ENCODE assay signal across 8 mouse cellular contexts in genomic region chrX:167049191-167049968, GRCm38 (mm10).
DNase-seq lines count a peak whose midpoint lies in the region; ATAC-seq and TF ChIP-seq lines count a peak whose summit lies in the region.

No protein-coding gene starts in this region.

- TF ChIP-seq CTCF in C2C12 (IDR thresholded peaks at IDR 0.05; ENCODE audit: control insufficient read depth, insufficient read depth, insufficient read length), result no peak

- no peak overlapping the region for H3ac ChIP-seq in C2C12 (ENCODE audit: control insufficient read depth, insufficient read length, low read depth)

- intact Hi-C loops in heart, postnatal 25 days (cut with DNase I), result no loop called here
- intact Hi-C loops in gastrocnemius, postnatal 14 days (cut with DNase I; ENCODE audit: low total_unique reads), result no loop called here

- H3K36me3 ChIP-seq in C2C12 (ENCODE audit: control insufficient read depth, insufficient read depth), result no peaks in the 10 kb centered on the region

- H3K27me3 ChIP-seq in C2C12 (ENCODE audit: control insufficient read depth, insufficient read depth, insufficient read length), result no peaks in the 10 kb centered on the region

- no peak overlapping the region for H3K4me3 ChIP-seq in C2C12 (ENCODE audit: insufficient read depth, poor library complexity, severe bottlenecking)

- peak; percentile 25 to 33 for DNase-seq in heart, adult 9 months (ENCODE audit: low spot score in 2 of 2)
- DNase-seq in heart, postnatal 25 days (ENCODE audit: low spot score), result no peak
- DNase-seq in fibroblast of lung, adult 2 months (ENCODE audit: low read depth), result peak; percentile 49
- no peak for DNase-seq in gastrocnemius, postnatal 14 days
- no peak for DNase-seq in cerebellum, postnatal 10 days

- no peaks in the 10 kb centered on the region for H3K79me3 ChIP-seq in C2C12 (ENCODE audit: low read depth)

- H3K79me2 ChIP-seq in C2C12 (ENCODE audit: control insufficient read depth, insufficient read depth), result no peaks in the 10 kb centered on the region

- ATAC-seq in megakaryocyte progenitor cell, adult 5-6 weeks (replicated peaks; ENCODE audit: poor library complexity), result peak; percentile 79
- ATAC-seq in erythroid progenitor cell, adult 5-6 weeks (replicated peaks; ENCODE audit: low FRiP score, poor library complexity, severe bottlenecking), result no peak

TF ChIP-seq in C2C12, 6 proteins besides CTCF, POLR2A, EP300 and RAD21:
- TF ChIP-seq CEBPB (IDR thresholded peaks at IDR 0.05; ENCODE audit: low read depth) (peak; percentile 35), MYOG (IDR thresholded peaks at IDR 0.05; ENCODE audit: control insufficient read depth, extremely low read depth, insufficient read length) (no peak), USF1 (IDR thresholded peaks at IDR 0.05; ENCODE audit: low read depth) (no peak), FOSL1 (IDR thresholded peaks at IDR 0.05; ENCODE audit: insufficient read depth, low read length, poor library complexity, severe bottlenecking) (no peak), MAX (IDR thresholded peaks at IDR 0.05) (no peak)
TF ChIP-seq in C2C12: peak in this region for 1.

Comparison
In these comparisons a context has a peak if more than half of its experiments do, and no peak if none do; other contexts are left out.
1. DNase-seq: peak in heart, adult 9 months (2 of 2) and fibroblast of lung, adult 2 months (single experiment); none in heart, postnatal 25 days (single experiment), gastrocnemius, postnatal 14 days (single experiment) and cerebellum, postnatal 10 days (0 of 2).